Mouse (Mus musculus): Measurements from ENCODE around the gene Clec3b.

GRCm38 (mm10) chr9:123150241-123151020 lies at the start of gene Clec3b:
- TF ChIP-seq CTCF (IDR thresholded peaks at IDR 0.05; ENCODE audit: insufficient read depth, low read depth, low read length) = no peak
- no peak for TF ChIP-seq POLR2A (IDR thresholded peaks at IDR 0.05; ENCODE audit: insufficient read depth, low read depth, low read length)

Measured in olfactory bulb, adult 2 months (tissue).